Mouse (Mus musculus) kidney, embryonic 16.5 days (tissue): ENCODE measurements around the gene Idi2. TPM values are rescaled to one million over a fixed set of nuclear protein-coding genes. Genes with fewer than 3 reads are reported as not detected.
"Not testable (repeated sequence)": the region's sequence is repeated elsewhere in the genome, so short reads cannot be mapped to it uniquely, and the experiment has no call there.

ENCODE experiments used
- ATAC-seq: fragments of 200-750 bp; cut with Nextera tagmentation; 2 replicates; pipeline ENCODE4 v1.8.0; 2017; ENCODE audit warnings: moderate TSS enrichment; ENCODE audit not compliant: low FRiP score, low TSS enrichment
- H3K27ac ChIP-seq: fragments of 300-500 bp; sonication (generic); 2 replicates; pipeline ENCODE4 v1.5.1; 2014; ENCODE audit warnings: low read length
- H3K27me3 ChIP-seq: fragments of 300-500 bp; sonication (generic); 2 replicates; pipeline ENCODE4 v1.6.1; 2014; ENCODE audit warnings: low read length, control low read depth, mixed read lengths; ENCODE audit not compliant: insufficient read depth
- H3K36me3 ChIP-seq: fragments of 300-500 bp; sonication (generic); 2 replicates; pipeline ENCODE4 v1.6.1; 2014; ENCODE audit warnings: low read length, control low read depth, mixed read lengths; ENCODE audit not compliant: insufficient read depth
- H3K4me1 ChIP-seq: fragments of 300-500 bp; sonication (generic); 2 replicates; pipeline ENCODE4 v1.6.1; 2014; ENCODE audit warnings: low read length, control low read depth, mixed read lengths; ENCODE audit not compliant: insufficient read depth
- H3K4me2 ChIP-seq: fragments of 300-500 bp; sonication (generic); replicated peaks from 2 replicates; pipeline ENCODE4 v1.6.1; 2014; ENCODE audit warnings: low read depth, low read length
- H3K4me3 ChIP-seq: fragments of 300-500 bp; sonication (generic); 2 replicates; pipeline ENCODE4 v1.5.1; 2014; ENCODE audit warnings: mild to moderate bottlenecking, low read length
- H3K9ac ChIP-seq: fragments of 300-500 bp; sonication (generic); replicated peaks from 2 replicates; pipeline ENCODE4 v1.6.1; 2014; ENCODE audit warnings: low read length
- H3K9me3 ChIP-seq: fragments of 300-500 bp; sonication (generic); 2 replicates; pipeline ENCODE4 v1.6.1; 2016; ENCODE audit warnings: low read length, control low read depth
- WGBS: fragments of 180-500 bp; shearing (Covaris S2); extraction: QIAGEN DNeasy Blood & Tissue Kit; methylation state at CpG from one replicate; pipeline ENCODE4 v1.1.7; 2014; 5-methylcytosine and 5-hydroxymethylcytosine counted together
- polyA plus RNA-seq: library from polyadenylated mRNA; unstranded; fragments of >200 nt; fragmentation: Nextera tagmentation; extraction: Ambion mirVana; gene quantifications from 2 replicates; pipeline ENCODE4 v1.2.1, GENCODE M21; 2015

Idi2 gene
- polyA plus RNA-seq, 1 experiment from 2014 or later = not detected

GRCm38 (mm10) chr13:8956873-8957272 is 4.2 kb downstream of the Idi2 start:
- H3K9ac ChIP-seq, H3K36me3 ChIP-seq, H3K9me3 ChIP-seq, H3K4me3 ChIP-seq, H3K27ac ChIP-seq, ATAC-seq, H3K4me1 ChIP-seq, H3K4me2 ChIP-seq, H3K27me3 ChIP-seq: not testable (repeated sequence)
- WGBS = no CpG with 5 or more reads among the region's 5 CpGs

- not testable (repeated sequence) for H3K27ac ChIP-seq, H3K36me3 ChIP-seq, H3K4me1 ChIP-seq, H3K9me3 ChIP-seq, H3K4me3 ChIP-seq, H3K9ac ChIP-seq, H3K27me3 ChIP-seq, ATAC-seq, H3K4me2 ChIP-seq
- 11% methylated on average over 1 of the region's 5 CpGs for WGBS
Measured at GRCm38 (mm10) chr13:8959058-8959457, 6.4 kb downstream of the Idi2 start.

- H3K4me3 ChIP-seq, H3K27me3 ChIP-seq: not testable (repeated sequence)
- WGBS = 83% methylated on average over 5 of the region's 6 CpGs
Measured at GRCm38 (mm10) chr13:8959554-8959953, 6.9 kb downstream of the Idi2 start.

GRCm38 (mm10) chr13:8961128-8961888 is 8.6 kb downstream of the Idi2 start:
- not testable (repeated sequence) for ATAC-seq, H3K27me3 ChIP-seq, H3K27ac ChIP-seq, H3K4me2 ChIP-seq, H3K4me3 ChIP-seq, H3K4me1 ChIP-seq, H3K9ac ChIP-seq, H3K36me3 ChIP-seq, H3K9me3 ChIP-seq
- WGBS = 75% methylated on average over 3 of the region's 3 CpGs

More at GRCm38 (mm10) chr13:8959554-8959953, 6.9 kb downstream of the Idi2 start:
- H3K9ac ChIP-seq, ATAC-seq, H3K36me3 ChIP-seq, H3K4me1 ChIP-seq, H3K9me3 ChIP-seq, H3K4me2 ChIP-seq, H3K27ac ChIP-seq: not testable (repeated sequence)

- ATAC-seq, H3K27ac ChIP-seq, H3K9ac ChIP-seq, H3K4me2 ChIP-seq, H3K4me3 ChIP-seq, H3K36me3 ChIP-seq, H3K4me1 ChIP-seq, H3K9me3 ChIP-seq, H3K27me3 ChIP-seq: not testable (repeated sequence)
- 43% methylated on average over 5 of the region's 5 CpGs for WGBS
Measured at GRCm38 (mm10) chr13:8962266-8962665, 9.6 kb downstream of the Idi2 start.

- H3K9ac ChIP-seq = no peak overlapping the region
- H3K4me1 ChIP-seq = no peaks in the 10 kb centered on the region
- H3K4me3 ChIP-seq = no peak overlapping the region
- H3K27me3 ChIP-seq = no peaks in the 10 kb centered on the region
- 87% methylated on average over 5 of the region's 5 CpGs for WGBS
- no peak for ATAC-seq
- no peaks in the 10 kb centered on the region for H3K9me3 ChIP-seq
- H3K36me3 ChIP-seq = peaks cover 18% of the 10 kb centered on the region
- no peak overlapping the region for H3K27ac ChIP-seq
- no peak overlapping the region for H3K4me2 ChIP-seq
Measured at GRCm38 (mm10) chr13:8965224-8965623, 12.6 kb downstream of the Idi2 start.

GRCm38 (mm10) chr13:8967742-8968141 is 15.1 kb downstream of the Idi2 start:
- Histone ChIP-seq H3K4me2 (no peak overlapping the region), H3K4me1 (no peaks in the 10 kb centered on the region), H3K9ac (no peak overlapping the region), H3K9me3 (no peaks in the 10 kb centered on the region), H3K4me3 (no peak overlapping the region), H3K36me3 (peaks cover 30% of the 10 kb centered on the region), H3K27me3 (no peaks in the 10 kb centered on the region), H3K27ac (no peak overlapping the region)
- WGBS = 92% methylated on average over 8 of the region's 8 CpGs
- no peak for ATAC-seq

GRCm38 (mm10) chr13:8972369-8972768 is 19.7 kb downstream of the Idi2 start:
- Histone ChIP-seq H3K4me1 (no peaks in the 10 kb centered on the region), H3K36me3 (peaks cover 71% of the 10 kb centered on the region), H3K4me2 (no peak overlapping the region), H3K9ac (no peak overlapping the region), H3K4me3 (no peak overlapping the region), H3K27me3 (no peaks in the 10 kb centered on the region), H3K27ac (no peak overlapping the region), H3K9me3 (no peaks in the 10 kb centered on the region)
- no peak for ATAC-seq

GRCm38 (mm10) chr13:8972972-8973371 is 20.3 kb downstream of the Idi2 start:
- WGBS = 97% methylated on average over 3 of the region's 3 CpGs
- H3K9me3 ChIP-seq = no peaks in the 10 kb centered on the region
- H3K4me3 ChIP-seq = no peak overlapping the region
- H3K9ac ChIP-seq = no peak overlapping the region
- H3K27me3 ChIP-seq = no peaks in the 10 kb centered on the region
- ATAC-seq = no peak
- H3K4me1 ChIP-seq = no peaks in the 10 kb centered on the region
- H3K36me3 ChIP-seq = peaks cover 73% of the 10 kb centered on the region
- no peak overlapping the region for H3K27ac ChIP-seq
- H3K4me2 ChIP-seq = no peak overlapping the region

- Histone ChIP-seq H3K27ac (no peak overlapping the region), H3K9ac (no peak overlapping the region), H3K36me3 (peaks cover 36% of the 10 kb centered on the region), H3K4me1 (peaks cover 8% of the 10 kb centered on the region), H3K4me2 (no peak overlapping the region), H3K27me3 (no peaks in the 10 kb centered on the region), H3K9me3 (no peaks in the 10 kb centered on the region), H3K4me3 (no peak overlapping the region)
- no peak for ATAC-seq
- 93% methylated on average over 6 of the region's 6 CpGs for WGBS
Measured at GRCm38 (mm10) chr13:8992231-8992630, 39.6 kb downstream of the Idi2 start.
